Mouse (Mus musculus) olfactory bulb, adult 2 months (tissue): ENCODE results near the gene Gm4779.

ENCODE experiments used
- CTCF ChIP-seq: fragments of 200-500 bp; IDR thresholded peaks from 2 replicates; pipeline ENCODE4 v1.5.1; 2012; ENCODE audit warnings: low read depth, mild to moderate bottlenecking, low read length, moderate library complexity; ENCODE audit not compliant: insufficient read depth
- POLR2A ChIP-seq: fragments of 200-500 bp; IDR thresholded peaks from 2 replicates; pipeline ENCODE4 v1.6.1; 2012; ENCODE audit warnings: mild to moderate bottlenecking, low read depth, low read length, moderate library complexity; ENCODE audit not compliant: insufficient read depth

GRCm38 (mm10) chrX:101772035-101772434 lies 22.2 kb downstream of the Gm4779 start:
- TF ChIP-seq CTCF, result no peak
- TF ChIP-seq POLR2A, result no peak
